Mouse (Mus musculus): Measurements from ENCODE around the gene Gm21974.

DNA sequence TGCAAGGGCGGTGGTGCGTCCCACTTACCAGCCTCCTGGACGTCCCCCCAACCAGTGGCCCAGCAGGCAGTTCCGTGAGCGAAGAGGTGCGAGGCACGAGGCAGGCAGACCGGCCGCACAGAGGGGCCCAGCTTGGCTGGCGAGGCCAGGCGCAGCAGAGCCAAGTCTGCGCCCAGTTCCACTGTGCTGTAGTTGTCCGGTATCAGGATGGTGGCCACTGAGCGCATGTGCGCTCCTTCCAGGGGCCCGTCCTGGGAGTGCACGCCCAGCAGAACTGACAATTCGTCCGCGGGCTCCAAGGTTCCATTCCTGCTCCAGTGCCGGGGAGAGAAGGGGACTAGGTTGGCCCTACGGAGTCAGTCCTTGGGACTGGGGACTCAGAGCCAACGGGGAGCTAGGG, 49.4 kb upstream of the Gm21974 start:
- no peak for TF ChIP-seq POLR2A (IDR thresholded peaks at IDR 0.05; ENCODE audit: control insufficient read depth, extremely low read depth, insufficient read depth, low read length, poor library complexity)
- TF ChIP-seq CTCF (IDR thresholded peaks at IDR 0.05; ENCODE audit: borderline replicate concordance, control insufficient read depth, extremely low read depth, insufficient read depth, low read length, poor library complexity): no peak

Measured in thymus, adult 2 months (tissue).